Mouse (Mus musculus) liver, adult (tissue): Measurements from ENCODE around the gene Acox3.

ENCODE experiments used
- GATA4 ChIP-seq: IDR thresholded peaks from 2 replicates; pipeline ENCODE4 v1.6.1; 2014; ENCODE audit warnings: mild to moderate bottlenecking, low read length; ENCODE audit not compliant: insufficient replicate concordance

Acox3 gene

GRCm38 (mm10) chr5:35647562-35647961 is 64.7 kb downstream of the Acox3 start:
- TF ChIP-seq GATA4: no peak

- no peak for TF ChIP-seq GATA4
Measured at GRCm38 (mm10) chr5:35648230-35648629, 65.4 kb downstream of the Acox3 start.

- no peak for TF ChIP-seq GATA4
Measured at GRCm38 (mm10) chr5:35652319-35652718, 69.5 kb downstream of the Acox3 start.

- no peak for TF ChIP-seq GATA4
Measured at GRCm38 (mm10) chr5:35652872-35653271, 70.0 kb downstream of the Acox3 start.

- no peak for TF ChIP-seq GATA4
Measured at GRCm38 (mm10) chr5:35653743-35654395, 71.0 kb downstream of the Acox3 start.

- no peak for TF ChIP-seq GATA4
Measured at GRCm38 (mm10) chr5:35655753-35656485, 73.1 kb downstream of the Acox3 start.

- TF ChIP-seq GATA4: no peak
Measured at GRCm38 (mm10) chr5:35659503-35659902, 76.7 kb downstream of the Acox3 start.

- TF ChIP-seq GATA4: no peak
Measured at GRCm38 (mm10) chr5:35661210-35661609, 78.4 kb downstream of the Acox3 start.

GRCm38 (mm10) chr5:35662021-35662545 is 79.2 kb downstream of the Acox3 start:
- no peak for TF ChIP-seq GATA4
